Mouse (Mus musculus) ES-CJ7 (cell line): ENCODE measurements around the gene Ndc1.

Experiments
- DNase-seq: peaks from one replicate; pipeline ENCODE4 v3.0.0; 2011; ENCODE audit warnings: low read depth, low spot score

Gene Ndc1

GRCm38 (mm10) chr4:107442288-107442687 is 74.7 kb downstream of the Ndc1 start:
- no peak for DNase-seq

GRCm38 (mm10) chr4:107442891-107443483 is 75.4 kb downstream of the Ndc1 start:
- DNase-seq = no peak

GRCm38 (mm10) chr4:107443621-107444020 is 76.0 kb downstream of the Ndc1 start:
- no peak for DNase-seq

GRCm38 (mm10) chr4:107448481-107448880 is 80.9 kb downstream of the Ndc1 start:
- DNase-seq = no peak

- no peak for DNase-seq
Observed at GRCm38 (mm10) chr4:107449519-107449918, 81.9 kb downstream of the Ndc1 start.

GRCm38 (mm10) chr4:107452266-107453015 is 84.9 kb downstream of the Ndc1 start:
- no peak for DNase-seq

GRCm38 (mm10) chr4:107453141-107453984 is 85.8 kb downstream of the Ndc1 start:
- DNase-seq = peak; percentile 85

GRCm38 (mm10) chr4:107457602-107458001 is 90.0 kb downstream of the Ndc1 start:
- DNase-seq = no peak

GRCm38 (mm10) chr4:107458907-107459306 is 91.3 kb downstream of the Ndc1 start:
- no peak for DNase-seq

GRCm38 (mm10) chr4:107459461-107459860 is 91.9 kb downstream of the Ndc1 start:
- no peak for DNase-seq

- DNase-seq = no peak
Observed at GRCm38 (mm10) chr4:107460468-107460867, 92.9 kb downstream of the Ndc1 start.
